Mouse (Mus musculus) liver, embryonic 15.5 days (tissue): ENCODE measurements around the gene Gm47969. TPM values are rescaled to one million over a fixed set of nuclear protein-coding genes. Genes with fewer than 3 reads are reported as not detected.

Experiments used
- ATAC-seq: fragments of 200-750 bp; cut with Nextera tagmentation; 2 replicates; pipeline ENCODE4 v1.8.0; 2017; ENCODE audit warnings: moderate number of reproducible peaks, mild to moderate bottlenecking, moderate library complexity; ENCODE audit not compliant: insufficient read depth
- H3K27ac ChIP-seq: fragments of 300-500 bp; sonication (generic); replicated peaks from 2 replicates; pipeline ENCODE4 v1.5.1; 2015; ENCODE audit warnings: mild to moderate bottlenecking, inconsistent platforms
- H3K27me3 ChIP-seq: fragments of 300-500 bp; sonication (generic); 2 replicates; pipeline ENCODE4 v1.6.1; 2015; ENCODE audit warnings: mild to moderate bottlenecking, inconsistent platforms
- H3K36me3 ChIP-seq: fragments of 300-500 bp; sonication (generic); replicated peaks from 2 replicates; pipeline ENCODE4 v1.6.1; 2015; ENCODE audit warnings: moderate library complexity, mild to moderate bottlenecking, inconsistent platforms
- H3K4me1 ChIP-seq: fragments of 300-500 bp; sonication (generic); replicated peaks from 2 replicates; pipeline ENCODE4 v1.6.1; 2015; ENCODE audit warnings: inconsistent platforms
- H3K4me2 ChIP-seq: fragments of 300-500 bp; sonication (generic); 2 replicates; pipeline ENCODE4 v1.6.1; 2015; ENCODE audit warnings: moderate library complexity, mild to moderate bottlenecking, inconsistent platforms
- H3K4me3 ChIP-seq: fragments of 300-500 bp; sonication (generic); replicated peaks from 2 replicates; pipeline ENCODE4 v1.5.1; 2015; ENCODE audit warnings: mild to moderate bottlenecking, inconsistent platforms
- H3K9ac ChIP-seq: fragments of 300-500 bp; sonication (generic); 2 replicates; pipeline ENCODE4 v1.6.1; 2015; ENCODE audit warnings: moderate library complexity, mild to moderate bottlenecking, inconsistent platforms
- H3K9me3 ChIP-seq: fragments of 300-500 bp; sonication (generic); replicated peaks from 2 replicates; pipeline ENCODE4 v1.6.1; 2016; ENCODE audit warnings: inconsistent platforms
- WGBS: fragments of 180-500 bp; shearing (Covaris S2); methylation state at CpG from one replicate; pipeline ENCODE4 v1.1.7; 2015; ENCODE audit warnings: mixed read lengths; ENCODE audit not compliant: insufficient replicate concordance; 5-methylcytosine and 5-hydroxymethylcytosine counted together
- polyA plus RNA-seq: library from polyadenylated mRNA; unstranded; fragments of >200 nt; fragmentation: Nextera tagmentation; extraction: Ambion mirVana; gene quantifications from 2 replicates; pipeline ENCODE4 v1.2.1, GENCODE M21; 2015

The Gm47969 gene
- polyA plus RNA-seq, 1 experiment from 2014 or later: not detected

- ATAC-seq: no peak
Observed at GRCm38 (mm10) chr1:83077016-83077415, 32.3 kb downstream of the Gm47969 start.

GRCm38 (mm10) chr1:83084790-83085189 lies 40.1 kb downstream of the Gm47969 start:
- H3K36me3 ChIP-seq: no peaks in the 10 kb centered on the region
- H3K27ac ChIP-seq: no peak overlapping the region
- no peak for ATAC-seq
- H3K9ac ChIP-seq: no peak overlapping the region
- no peak overlapping the region for H3K4me3 ChIP-seq
- WGBS: 66% methylated on average over 2 of the region's 2 CpGs
- H3K9me3 ChIP-seq: no peaks in the 10 kb centered on the region
- no peak overlapping the region for H3K4me2 ChIP-seq
- no peaks in the 10 kb centered on the region for H3K4me1 ChIP-seq
- no peaks in the 10 kb centered on the region for H3K27me3 ChIP-seq

More at GRCm38 (mm10) chr1:83077016-83077415, 32.3 kb downstream of the Gm47969 start:
- WGBS: 46% methylated on average over 6 of the region's 6 CpGs
- Histone ChIP-seq H3K9ac (no peak overlapping the region), H3K27me3 (no peaks in the 10 kb centered on the region), H3K27ac (no peak overlapping the region), H3K9me3 (no peaks in the 10 kb centered on the region), H3K36me3 (no peaks in the 10 kb centered on the region), H3K4me3 (no peak overlapping the region), H3K4me1 (no peaks in the 10 kb centered on the region), H3K4me2 (no peak overlapping the region)

- 46% methylated on average over 3 of the region's 3 CpGs for WGBS
- Histone ChIP-seq H3K4me3 (no peak overlapping the region), H3K27ac (no peak overlapping the region), H3K9ac (no peak overlapping the region), H3K4me1 (no peaks in the 10 kb centered on the region), H3K36me3 (no peaks in the 10 kb centered on the region), H3K9me3 (no peaks in the 10 kb centered on the region), H3K27me3 (no peaks in the 10 kb centered on the region), H3K4me2 (no peak overlapping the region)
- ATAC-seq: no peak
Observed at GRCm38 (mm10) chr1:83091268-83091667, 46.5 kb downstream of the Gm47969 start.

Other genes with a start within 250 kb of the Gm47969 start
- gene Agfg1, start 205.4 kb upstream of the Gm47969 start, polyA plus RNA-seq: 46.3 and 46.5 TPM in 2 replicates
- 0.15 and 0.29 TPM in 2 replicates for gene A030005L19Rik, start 131.6 kb upstream of the Gm47969 start, polyA plus RNA-seq
- gene A030014E15Rik, start 120.0 kb upstream of the Gm47969 start, polyA plus RNA-seq: not detected in 2 replicates
- not detected in 2 replicates for gene Gm6217, start 113.5 kb upstream of the Gm47969 start, polyA plus RNA-seq
- gene A030003K21Rik, start 101.5 kb upstream of the Gm47969 start, polyA plus RNA-seq: not detected in 2 replicates
- not detected in 2 replicates for gene Gm7544, start 88.9 kb upstream of the Gm47969 start, polyA plus RNA-seq
- gene Gm47955, start 84.6 kb upstream of the Gm47969 start, polyA plus RNA-seq: not detected in 2 replicates
- not detected in 2 replicates for gene Gm47959, start 44.4 kb upstream of the Gm47969 start, polyA plus RNA-seq
- gene Slc19a3, start 6.5 kb upstream of the Gm47969 start, polyA plus RNA-seq: 0.05 TPM in 1 of 2 replicates, not detected in the other
- gene Krtap28-10, start 2.5 kb upstream of the Gm47969 start, polyA plus RNA-seq: not detected in 2 replicates
- not detected in 2 replicates for gene A030005K14Rik, start 14.4 kb downstream of the Gm47969 start, polyA plus RNA-seq
- gene Krtap28-13, start 16.0 kb downstream of the Gm47969 start, polyA plus RNA-seq: not detected in 2 replicates
- gene Ccl20, start 71.8 kb downstream of the Gm47969 start, polyA plus RNA-seq: not detected in 2 replicates
- not detected in 2 replicates for gene Daw1, start 114.8 kb downstream of the Gm47969 start, polyA plus RNA-seq